Mouse (Mus musculus) forebrain, embryonic 11.5 days (tissue): ENCODE data around the gene Gpr65. TPM values are rescaled to one million over a fixed set of nuclear protein-coding genes. Genes with fewer than 3 reads are reported as not detected.

Source experiments
- ATAC-seq: fragments of 200-750 bp; cut with Nextera tagmentation; replicated peaks from 2 replicates; pipeline ENCODE4 v1.8.0; 2017; ENCODE audit warnings: moderate TSS enrichment; ENCODE audit not compliant: low FRiP score
- DNase-seq: peaks from one replicate; pipeline ENCODE4 v3.0.0-alpha.2; 2017; ENCODE audit warnings: low spot score
- H3K27ac ChIP-seq: fragments of 300-500 bp; sonication (generic); 2 replicates; pipeline ENCODE4 v1.5.1; 2014; ENCODE audit warnings: low read depth, low read length
- H3K27me3 ChIP-seq: fragments of 300-500 bp; sonication (generic); 2 replicates; pipeline ENCODE4 v1.6.1; 2014; ENCODE audit warnings: mild to moderate bottlenecking, low read length, mixed read lengths; ENCODE audit not compliant: control insufficient read depth, insufficient read depth
- H3K36me3 ChIP-seq: fragments of 300-500 bp; sonication (generic); 2 replicates; pipeline ENCODE4 v1.6.1; 2014; ENCODE audit warnings: mild to moderate bottlenecking, low read length, moderate library complexity, mixed read lengths; ENCODE audit not compliant: control insufficient read depth, insufficient read depth
- H3K4me1 ChIP-seq: fragments of 300-500 bp; sonication (generic); replicated peaks from 2 replicates; pipeline ENCODE4 v1.6.1; 2014; ENCODE audit warnings: low read length, mixed read lengths; ENCODE audit not compliant: control insufficient read depth, insufficient read depth
- H3K4me2 ChIP-seq: fragments of 300-500 bp; sonication (generic); 2 replicates; pipeline ENCODE4 v1.6.1; 2014; ENCODE audit warnings: low read depth, mild to moderate bottlenecking, low read length, moderate library complexity, mixed read lengths; ENCODE audit not compliant: severe bottlenecking
- H3K4me3 ChIP-seq: fragments of 300-500 bp; sonication (generic); 2 replicates; pipeline ENCODE4 v1.5.1; 2014; ENCODE audit warnings: low read depth, low read length
- H3K9ac ChIP-seq: fragments of 300-500 bp; sonication (generic); 2 replicates; pipeline ENCODE4 v1.6.1; 2014; ENCODE audit warnings: low read length
- H3K9me3 ChIP-seq: fragments of 300-500 bp; sonication (generic); 2 replicates; pipeline ENCODE4 v1.6.1; 2016; ENCODE audit warnings: low read length, mixed read lengths; ENCODE audit not compliant: control insufficient read depth
- WGBS: fragments of 180-500 bp; shearing (Covaris S2); extraction: QIAGEN DNeasy Blood & Tissue Kit; methylation state at CpG from one replicate; pipeline ENCODE4 v1.1.7; 2014; 5-methylcytosine and 5-hydroxymethylcytosine counted together
- polyA plus RNA-seq: library from polyadenylated mRNA; unstranded; fragments of >200 nt; fragmentation: Nextera tagmentation; extraction: Ambion mirVana; gene quantifications from 2 replicates; pipeline ENCODE4 v1.2.1, GENCODE M21; 2014

Gpr65 gene
- polyA plus RNA-seq, 1 experiment from 2014 or later = 0.20 TPM

DNA sequence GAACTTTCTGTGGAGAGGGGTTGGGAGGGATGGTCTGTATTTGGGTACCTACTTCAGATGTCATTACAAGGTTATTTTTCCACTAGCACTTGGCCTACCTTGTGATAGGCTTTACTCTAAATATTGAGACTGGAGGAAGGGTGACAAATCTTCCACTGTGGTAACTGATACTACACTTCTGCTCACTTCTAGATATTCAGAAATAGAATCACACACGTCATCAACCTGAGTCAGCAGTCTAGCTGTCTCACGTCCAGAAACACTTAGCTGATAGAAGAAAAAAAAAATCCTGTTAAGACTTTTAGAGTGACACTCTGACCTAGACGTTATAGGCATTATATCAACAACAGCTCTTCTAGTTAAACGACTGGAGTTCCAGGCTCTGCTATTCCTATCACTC is 23.8 kb downstream of the Gpr65 start:
- Histone ChIP-seq H3K27me3 (no peaks in the 10 kb centered on the region), H3K4me1 (no peaks in the 10 kb centered on the region), H3K4me3 (no peak overlapping the region), H3K9me3 (no peaks in the 10 kb centered on the region), H3K9ac (no peak overlapping the region), H3K4me2 (no peak overlapping the region), H3K27ac (no peak overlapping the region), H3K36me3 (no peaks in the 10 kb centered on the region)
- ATAC-seq (no peak), DNase-seq (no peak)
- WGBS = 86% methylated on average over 4 of the region's 4 CpGs

GRCm38 (mm10) chr12:98294241-98294640 is 25.8 kb downstream of the Gpr65 start:
- no peaks in the 10 kb centered on the region for H3K27me3 ChIP-seq
- ATAC-seq (no peak), DNase-seq (no peak)
- H3K9me3 ChIP-seq = no peaks in the 10 kb centered on the region
- no peak overlapping the region for H3K27ac ChIP-seq
- H3K4me3 ChIP-seq = no peak overlapping the region
- no peaks in the 10 kb centered on the region for H3K36me3 ChIP-seq
- no peak overlapping the region for H3K9ac ChIP-seq
- 95% methylated on average over 2 of the region's 2 CpGs for whole genome bisulfite sequencing
- H3K4me2 ChIP-seq = no peak overlapping the region
- no peaks in the 10 kb centered on the region for H3K4me1 ChIP-seq

- Histone ChIP-seq H3K4me1 (no peaks in the 10 kb centered on the region), H3K9me3 (no peaks in the 10 kb centered on the region), H3K4me2 (no peak overlapping the region), H3K4me3 (no peak overlapping the region), H3K27ac (no peak overlapping the region), H3K9ac (no peak overlapping the region), H3K27me3 (no peaks in the 10 kb centered on the region), H3K36me3 (no peaks in the 10 kb centered on the region)
- WGBS = 87% methylated on average over 5 of the region's 5 CpGs
- ATAC-seq = no peak
- DNase-seq = no peak
Observed at GRCm38 (mm10) chr12:98301980-98302379, 33.5 kb downstream of the Gpr65 start.

- WGBS = 50% methylated on average over 1 of the region's 1 CpGs
- H3K36me3 ChIP-seq = no peaks in the 10 kb centered on the region
- no peak overlapping the region for H3K4me2 ChIP-seq
- no peak overlapping the region for H3K9ac ChIP-seq
- H3K4me1 ChIP-seq = no peaks in the 10 kb centered on the region
- H3K4me3 ChIP-seq = no peak overlapping the region
- no peak for ATAC-seq
- no peaks in the 10 kb centered on the region for H3K9me3 ChIP-seq
- H3K27me3 ChIP-seq = no peaks in the 10 kb centered on the region
- no peak overlapping the region for H3K27ac ChIP-seq
- DNase-seq = no peak
Observed at GRCm38 (mm10) chr12:98303013-98303412, 34.6 kb downstream of the Gpr65 start.

DNA sequence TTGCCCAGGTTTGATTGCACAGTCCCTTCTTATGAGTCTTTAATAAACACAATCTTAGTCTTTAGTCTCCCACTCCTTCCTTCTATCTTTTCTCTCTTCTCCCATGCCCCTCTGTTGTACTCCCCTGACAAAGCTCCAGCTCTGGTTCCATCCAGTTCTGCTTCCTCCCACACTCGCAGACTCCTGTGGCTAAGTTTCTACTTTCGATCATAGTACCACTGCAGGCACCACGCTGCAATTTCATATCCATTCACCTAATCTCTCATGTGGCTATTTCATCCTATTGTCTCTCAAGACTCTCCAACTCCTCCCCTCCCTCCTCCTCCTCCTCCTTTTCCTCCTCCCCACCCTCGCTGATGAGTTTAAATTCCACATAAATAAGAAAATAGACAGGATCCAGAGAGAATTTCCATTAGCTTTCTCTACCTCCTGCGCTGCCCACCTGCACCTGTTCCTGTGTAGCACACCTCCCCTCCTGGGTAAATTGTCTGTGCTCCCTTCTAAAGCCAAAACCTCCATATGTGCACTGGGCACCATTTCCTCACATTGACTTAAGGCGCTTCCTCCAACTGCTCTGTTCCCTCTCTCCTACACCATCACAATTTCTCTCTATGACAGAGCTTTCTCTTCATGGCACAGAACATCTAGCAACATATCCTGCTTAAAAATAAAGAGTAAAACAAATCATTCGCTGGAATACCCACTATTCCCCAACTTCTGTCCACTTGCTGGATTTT is 38.9 kb downstream of the Gpr65 start:
- no peak overlapping the region for H3K27ac ChIP-seq
- H3K4me2 ChIP-seq = no peak overlapping the region
- H3K4me1 ChIP-seq = no peaks in the 10 kb centered on the region
- no peak overlapping the region for H3K4me3 ChIP-seq
- WGBS = 84% methylated on average over 7 of the region's 7 CpGs
- H3K9me3 ChIP-seq = no peaks in the 10 kb centered on the region
- ATAC-seq (no peak), DNase-seq (no peak)
- no peak overlapping the region for H3K9ac ChIP-seq
- no peaks in the 10 kb centered on the region for H3K27me3 ChIP-seq
- H3K36me3 ChIP-seq = no peaks in the 10 kb centered on the region

DNA sequence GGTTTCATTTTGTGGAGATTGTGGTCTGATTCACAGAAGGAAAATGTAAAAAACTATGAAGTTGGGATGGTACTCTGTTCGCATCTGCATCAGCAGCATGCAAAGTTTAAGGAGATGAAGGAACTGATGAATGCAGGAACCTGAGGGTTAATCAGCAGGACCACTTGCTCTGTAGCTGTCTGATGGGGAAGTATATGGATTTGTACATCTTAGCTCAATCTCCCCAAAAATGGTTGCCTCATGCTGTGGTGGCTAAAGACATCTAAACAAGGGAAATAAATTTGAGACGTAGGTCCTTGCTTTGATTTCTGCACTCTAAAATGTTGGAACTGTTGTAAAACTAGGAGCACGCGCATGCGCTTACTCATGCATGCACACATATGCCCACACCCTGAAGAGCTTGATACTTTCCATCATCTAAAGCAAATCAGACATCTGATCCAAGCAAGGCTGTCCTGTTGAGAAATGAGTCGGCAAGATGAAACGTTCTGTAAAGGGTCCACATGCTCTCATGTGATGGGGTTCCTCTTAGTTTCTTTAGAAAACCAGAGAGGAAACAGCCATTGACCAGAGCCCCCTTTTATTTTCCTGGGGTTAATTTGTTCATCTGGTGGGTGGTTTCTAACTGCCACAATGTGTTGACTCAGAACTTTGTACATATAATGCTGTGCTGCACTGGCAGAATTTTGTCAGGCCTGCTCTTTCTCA is 43.1 kb downstream of the Gpr65 start:
- Histone ChIP-seq H3K4me3 (no peak overlapping the region), H3K36me3 (no peaks in the 10 kb centered on the region), H3K27me3 (no peaks in the 10 kb centered on the region), H3K27ac (no peak overlapping the region), H3K4me2 (no peak overlapping the region), H3K4me1 (no peaks in the 10 kb centered on the region), H3K9me3 (no peaks in the 10 kb centered on the region), H3K9ac (no peak overlapping the region)
- ATAC-seq (no peak), DNase-seq (no peak)
- 89% methylated on average over 7 of the region's 7 CpGs for WGBS

GRCm38 (mm10) chr12:98315924-98316323 is 47.5 kb downstream of the Gpr65 start:
- H3K36me3 ChIP-seq = no peaks in the 10 kb centered on the region
- DNase-seq = no peak
- WGBS = 86% methylated on average over 5 of the region's 5 CpGs
- H3K27ac ChIP-seq = no peak overlapping the region
- no peak for ATAC-seq
- no peak overlapping the region for H3K4me3 ChIP-seq
- H3K9ac ChIP-seq = no peak overlapping the region
- no peaks in the 10 kb centered on the region for H3K9me3 ChIP-seq
- H3K4me2 ChIP-seq = no peak overlapping the region
- no peaks in the 10 kb centered on the region for H3K4me1 ChIP-seq
- H3K27me3 ChIP-seq = no peaks in the 10 kb centered on the region

GRCm38 (mm10) chr12:98317718-98318340 is 49.4 kb downstream of the Gpr65 start:
- no peak overlapping the region for H3K4me3 ChIP-seq
- no peaks in the 10 kb centered on the region for H3K27me3 ChIP-seq
- no peaks in the 10 kb centered on the region for H3K4me1 ChIP-seq
- H3K9ac ChIP-seq = no peak overlapping the region
- no peak for DNase-seq
- H3K4me2 ChIP-seq = no peak overlapping the region
- no peak for ATAC-seq
- no peak overlapping the region for H3K27ac ChIP-seq
- no peaks in the 10 kb centered on the region for H3K9me3 ChIP-seq
- 97% methylated on average over 8 of the region's 8 CpGs for WGBS
- no peaks in the 10 kb centered on the region for H3K36me3 ChIP-seq
